Mouse (Mus musculus) inflammation-experienced regulatory T-cells, adult 6 months (primary cell): ENCODE results near the gene Itgb1bp1. TPM values are rescaled to one million over a fixed set of nuclear protein-coding genes. Genes with fewer than 3 reads are reported as not detected.

Source experiments
- ATAC-seq: one replicate; pipeline ENCODE4 v1.8.0; 2017
- polyA plus RNA-seq, 3 experiments: library from polyadenylated mRNA; unstranded; fragments of 100-300 nt; shearing (Covaris generic); gene quantifications; one replicate each; pipeline ENCODE4 v1.2.1; 2017

Itgb1bp1 gene
- polyA plus RNA-seq: 100 to 1,000 TPM in 1 of 3 experiments, 10 to 100 TPM in 2; 70.2 to 102 (median 87.2) TPM

- ATAC-seq: peak; percentile 88
Measured at GRCm38 (mm10) chr12:21286243-21286622, at the start of gene Itgb1bp1. Gene Itgb1bp1 (minus strand): TSS chr12:21286284.

- ATAC-seq: peak; percentile 97
Measured at GRCm38 (mm10) chr12:21335869-21336268, 49.8 kb upstream of the Itgb1bp1 start.

GRCm38 (mm10) chr12:21333766-21334165, 47.7 kb upstream of the Itgb1bp1 start:
- no peak for ATAC-seq

- no peak for ATAC-seq
Measured at GRCm38 (mm10) chr12:21333021-21333420, 46.9 kb upstream of the Itgb1bp1 start.

- no peak for ATAC-seq
Measured at GRCm38 (mm10) chr12:21331711-21332110, 45.6 kb upstream of the Itgb1bp1 start.

GRCm38 (mm10) chr12:21330961-21331576, 45.0 kb upstream of the Itgb1bp1 start:
- ATAC-seq: no peak

GRCm38 (mm10) chr12:21329661-21330400, 43.7 kb upstream of the Itgb1bp1 start:
- no peak for ATAC-seq

GRCm38 (mm10) chr12:21326325-21326724, 40.2 kb upstream of the Itgb1bp1 start:
- no peak for ATAC-seq

GRCm38 (mm10) chr12:21325266-21325665, 39.2 kb upstream of the Itgb1bp1 start:
- ATAC-seq: no peak

- ATAC-seq: no peak
Measured at GRCm38 (mm10) chr12:21324101-21324500, 38.0 kb upstream of the Itgb1bp1 start.

- no peak for ATAC-seq
Measured at GRCm38 (mm10) chr12:21322856-21323255, 36.8 kb upstream of the Itgb1bp1 start.

GRCm38 (mm10) chr12:21322296-21322695, 36.2 kb upstream of the Itgb1bp1 start:
- no peak for ATAC-seq

- no peak for ATAC-seq
Measured at GRCm38 (mm10) chr12:21321170-21321569, 35.1 kb upstream of the Itgb1bp1 start.

GRCm38 (mm10) chr12:21320317-21320716, 34.2 kb upstream of the Itgb1bp1 start:
- ATAC-seq: no peak

GRCm38 (mm10) chr12:21318143-21318895, 32.2 kb upstream of the Itgb1bp1 start:
- ATAC-seq: peak; percentile 58

- no peak for ATAC-seq
Measured at GRCm38 (mm10) chr12:21316869-21317265, 30.8 kb upstream of the Itgb1bp1 start.

GRCm38 (mm10) chr12:21315923-21316868, 30.1 kb upstream of the Itgb1bp1 start, which contains the start of gene Iah1:
Gene Iah1 (plus strand): TSS chr12:21316389.
- peak; percentile 95 for ATAC-seq

GRCm38 (mm10) chr12:21312201-21312600, 26.1 kb upstream of the Itgb1bp1 start:
- no peak for ATAC-seq

GRCm38 (mm10) chr12:21306721-21307120, 20.6 kb upstream of the Itgb1bp1 start:
- no peak for ATAC-seq

- no peak for ATAC-seq
Measured at GRCm38 (mm10) chr12:21305741-21306140, 19.7 kb upstream of the Itgb1bp1 start.

- no peak for ATAC-seq
Measured at GRCm38 (mm10) chr12:21302361-21302783, 16.3 kb upstream of the Itgb1bp1 start.

- ATAC-seq: no peak
Measured at GRCm38 (mm10) chr12:21301932-21302331, 15.8 kb upstream of the Itgb1bp1 start.
